29 mouse cellular contexts compared by ENCODE assay signal in genomic region chr11:98695408-98695807, GRCm38 (mm10). TPM values are rescaled to one million over a fixed set of nuclear protein-coding genes. Genes with fewer than 3 reads are reported as not detected.
DNase-seq lines count a peak whose midpoint lies in the region; ATAC-seq and TF ChIP-seq lines count a peak whose summit lies in the region.
"Had no signal": no experiment of that assay in that cellular context is flagged by ENCODE, and none has a peak within 500 bp of the region (broad histone marks: within the 10 kb centered on the region; RNA-seq: fewer than 3 reads in every experiment).

No protein-coding gene starts in this region.

- DNase-seq in cerebellum, postnatal 10 days: peak; percentile 54 to 67
- DNase-seq in cerebellum, adult 11-12 months: no peak
- peak; percentile 6 for DNase-seq in gastrocnemius, postnatal 14 days
- no peak for DNase-seq in gastrocnemius, adult 18-20 months (ENCODE audit: low spot score)
- DNase-seq in kidney, postnatal 0 days (ENCODE audit: low spot score): no peak
- DNase-seq in kidney, postnatal 10 days: no peak
- peak; percentile 54 for DNase-seq in right cerebral cortex, postnatal 14 days
- no peak for DNase-seq in right cerebral cortex, adult 18-20 months
- DNase-seq: adrenal gland, adult 8-10 months; adrenal gland, postnatal 25 days; cerebellum, adult 2 months; cerebellum, adult 9-11 months; gastrocnemius, postnatal 10 days; heart, adult 11 months had no signal

- 59% methylated on average over 14 of the region's 14 CpGs for WGBS in kidney, postnatal 0 days

- H3K36me3 ChIP-seq in kidney, postnatal 0 days (ENCODE audit: insufficient read depth, low read length): peaks cover 52% of the 10 kb centered on the region

- TF ChIP-seq CTCF in kidney, postnatal 0 days (IDR thresholded peaks at IDR 0.05; ENCODE audit: low read depth): no peak

- no peaks in the 10 kb centered on the region for H3K9me3 ChIP-seq in kidney, postnatal 0 days (replicated peaks; ENCODE audit: low read length)
- H3K9me3 ChIP-seq: forebrain, embryonic 10.5 days; forebrain, embryonic 13.5 days; hindbrain, embryonic 15.5 days; intestine, embryonic 15.5 days had no signal

- H3K27ac ChIP-seq in kidney, postnatal 0 days: peak overlapping the region; percentile 57; the same call in 1 of the 2 replicates
- H3K27ac ChIP-seq: forebrain, embryonic 10.5 days; forebrain, embryonic 13.5 days; hindbrain, embryonic 15.5 days; intestine, embryonic 15.5 days had no signal

- no peak overlapping the region for H3K9ac ChIP-seq in kidney, postnatal 0 days (ENCODE audit: low read depth, low read length)
- H3K9ac ChIP-seq: forebrain, embryonic 13.5 days; hindbrain, embryonic 15.5 days; intestine, embryonic 15.5 days had no signal

- intact Hi-C loops in gastrocnemius, postnatal 14 days (cut with DNase I; ENCODE audit: low total_unique reads): loop anchor here (5.0 kb wide), 1 partner anchor 92 kb away; no protein-coding TSS in a partner anchor

- H3K4me1 ChIP-seq in kidney, postnatal 0 days (replicated peaks; ENCODE audit: insufficient read depth, low read length): peaks cover 11% of the 10 kb centered on the region
- H3K4me1 ChIP-seq: forebrain, embryonic 13.5 days; hindbrain, embryonic 15.5 days; intestine, embryonic 15.5 days had no signal

- ATAC-seq in kidney, postnatal 0 days (replicated peaks; ENCODE audit: low FRiP score, low read depth): no peak
- ATAC-seq: activated CD4-positive, CD25-positive, alpha-beta regulatory T cell, adult 4 months; forebrain, embryonic 13.5 days; intestine, embryonic 15.5 days had no signal

- H3K4me3 ChIP-seq in kidney, postnatal 0 days (replicated peaks; ENCODE audit: low read depth, low read length): no peak overlapping the region
- H3K4me3 ChIP-seq: forebrain, embryonic 10.5 days; forebrain, embryonic 13.5 days; hindbrain, embryonic 15.5 days; intestine, embryonic 15.5 days had no signal

- H3K27me3 ChIP-seq in kidney, postnatal 0 days (ENCODE audit: insufficient read depth, low read length): no peaks in the 10 kb centered on the region
- H3K27me3 ChIP-seq: forebrain, embryonic 13.5 days; hindbrain, embryonic 15.5 days; intestine, embryonic 15.5 days had no signal

- H3K4me2 ChIP-seq in kidney, postnatal 0 days (ENCODE audit: low read length): no peak overlapping the region
- H3K4me2 ChIP-seq: forebrain, embryonic 13.5 days; heart, embryonic 11.5 days; hindbrain, embryonic 15.5 days; intestine, embryonic 15.5 days had no signal

RNA-seq across cellular contexts. Expression of gene Csf3, which starts 5.7 kb away (rescaled TPM):
- total RNA-seq in gastrocnemius, postnatal 14 days (2021): not detected
- total RNA-seq in gastrocnemius, adult 18-20 months (2021): not detected
- 0.13 and 0.19 TPM in 2 replicates for polyA plus RNA-seq in kidney, postnatal 0 days (2015; fragmentation: Nextera tagmentation; extraction: Ambion mirVana)
- total RNA-seq: adrenal gland, adult 8-10 months; adrenal gland, postnatal 25 days; gastrocnemius, postnatal 10 days; gastrocnemius, postnatal 4 days; heart, adult 8-10 months; heart, postnatal 25 days; hematopoietic stem cell, adult 5-6 weeks had no signal
- polyA plus RNA-seq: activated CD4-positive, CD25-positive, alpha-beta regulatory T cell, adult 4 months; brain, embryonic 14.5 days; cerebellum, adult 2 months; embryonic facial prominence, embryonic 11.5 days; embryonic facial prominence, embryonic 14.5 days; forebrain, embryonic 10.5 days; heart, embryonic 11.5 days; heart, embryonic 14.5 days; heart, postnatal 0 days; hindbrain, embryonic 15.5 days; intestine, embryonic 15.5 days had no signal

RNA-seq across cellular contexts. Expression of gene Psmd3, which starts 13.1 kb away (rescaled TPM):
- 10 to 100 TPM; 89.2 to 91.4 TPM for total RNA-seq in gastrocnemius, postnatal 14 days (2021)
- total RNA-seq in gastrocnemius, adult 18-20 months (2021): 100 to 1,000 TPM; 105 to 106 TPM
- polyA plus RNA-seq in kidney, postnatal 0 days (2015; fragmentation: Nextera tagmentation; extraction: Ambion mirVana): 234 and 259 TPM in 2 replicates

RNA-seq across cellular contexts. Expression of gene Gsdma, which starts 31.3 kb away (rescaled TPM):
- total RNA-seq in gastrocnemius, postnatal 14 days (2021): under 1 TPM in 1 of 2 experiments, not detected in 1; 0.11 TPM
- total RNA-seq in gastrocnemius, adult 18-20 months (2021): under 1 TPM; 0.83 to 0.89 TPM
- polyA plus RNA-seq in kidney, postnatal 0 days (2015; fragmentation: Nextera tagmentation; extraction: Ambion mirVana): 0.21 TPM in 1 of 2 replicates, not detected in the other
- total RNA-seq: adrenal gland, adult 8-10 months; adrenal gland, postnatal 25 days; gastrocnemius, postnatal 10 days; gastrocnemius, postnatal 4 days; heart, postnatal 25 days; hematopoietic stem cell, adult 5-6 weeks had no signal
- polyA plus RNA-seq: brain, embryonic 14.5 days; forebrain, embryonic 10.5 days; forebrain, embryonic 13.5 days; heart, embryonic 11.5 days; heart, embryonic 14.5 days; heart, postnatal 0 days; hindbrain, embryonic 15.5 days had no signal

RNA-seq across cellular contexts. Expression of gene Med24, which starts 33.8 kb away (rescaled TPM):
- 10 to 100 TPM; 40.3 to 42.0 TPM for total RNA-seq in gastrocnemius, postnatal 14 days (2021)
- 10 to 100 TPM; 48.1 to 53.3 TPM for total RNA-seq in gastrocnemius, adult 18-20 months (2021)
- polyA plus RNA-seq in kidney, postnatal 0 days (2015; fragmentation: Nextera tagmentation; extraction: Ambion mirVana): 38.3 and 41.2 TPM in 2 replicates

RNA-seq across cellular contexts. Expression of gene Thra, which starts 45.0 kb away (rescaled TPM):
- total RNA-seq in gastrocnemius, postnatal 14 days (2021): 100 to 1,000 TPM in 1 of 2 experiments, 10 to 100 TPM in 1; 91.8 to 106 TPM
- 10 to 100 TPM; 78.3 to 85.2 TPM for total RNA-seq in gastrocnemius, adult 18-20 months (2021)
- 26.1 TPM in 2 replicates for polyA plus RNA-seq in kidney, postnatal 0 days (2015; fragmentation: Nextera tagmentation; extraction: Ambion mirVana)

Comparison
In these comparisons a context has a peak if more than half of its experiments do, and no peak if none do; other contexts are left out.
1. DNase-seq: peak in cerebellum, postnatal 10 days (2 of 2), gastrocnemius, postnatal 14 days (single experiment) and right cerebral cortex, postnatal 14 days (single experiment); none in cerebellum, adult 11-12 months (single experiment), gastrocnemius, adult 18-20 months (single experiment), kidney, postnatal 0 days (single experiment), kidney, postnatal 10 days (single experiment) and right cerebral cortex, adult 18-20 months (single experiment).